Mouse (Mus musculus) forebrain, embryonic 16.5 days (tissue): ENCODE results near the gene Phkg1. TPM values are rescaled to one million over a fixed set of nuclear protein-coding genes. Genes with fewer than 3 reads are reported as not detected.

Experiments used
- ATAC-seq: fragments of 200-750 bp; cut with Nextera tagmentation; 2 replicates; pipeline ENCODE4 v1.8.0; 2017; ENCODE audit warnings: mild to moderate bottlenecking, moderate library complexity
- H3K27ac ChIP-seq: fragments of 300-500 bp; sonication (generic); 2 replicates; pipeline ENCODE4 v1.5.1; 2014; ENCODE audit warnings: low read length, control low read depth
- H3K27me3 ChIP-seq: fragments of 300-500 bp; sonication (generic); replicated peaks from 2 replicates; pipeline ENCODE4 v1.6.1; 2014; ENCODE audit warnings: low read length; ENCODE audit not compliant: control insufficient read depth, insufficient read depth
- H3K36me3 ChIP-seq: fragments of 300-500 bp; sonication (generic); 2 replicates; pipeline ENCODE4 v1.6.1; 2014; ENCODE audit not compliant: control insufficient read depth, insufficient read depth
- H3K4me1 ChIP-seq: fragments of 300-500 bp; sonication (generic); replicated peaks from 2 replicates; pipeline ENCODE4 v1.6.1; 2014; ENCODE audit warnings: low read length; ENCODE audit not compliant: control insufficient read depth, insufficient read depth
- H3K4me2 ChIP-seq: fragments of 300-500 bp; sonication (generic); 2 replicates; pipeline ENCODE4 v1.6.1; 2014; ENCODE audit warnings: mild to moderate bottlenecking, low read length, control low read depth
- H3K4me3 ChIP-seq: fragments of 300-500 bp; sonication (generic); replicated peaks from 2 replicates; pipeline ENCODE4 v1.5.1; 2014; ENCODE audit warnings: mild to moderate bottlenecking, low read length, control low read depth
- H3K9ac ChIP-seq: fragments of 300-500 bp; sonication (generic); replicated peaks from 2 replicates; pipeline ENCODE4 v1.6.1; 2014; ENCODE audit warnings: low read depth, low read length, control low read depth
- H3K9me3 ChIP-seq: fragments of 300-500 bp; sonication (generic); 2 replicates; pipeline ENCODE4 v1.6.1; 2016; ENCODE audit warnings: low read length; ENCODE audit not compliant: control insufficient read depth
- WGBS: fragments of 180-500 bp; shearing (Covaris S2); extraction: QIAGEN DNeasy Blood & Tissue Kit; methylation state at CpG from one replicate; pipeline ENCODE4 v1.1.7; 2014; 5-methylcytosine and 5-hydroxymethylcytosine counted together
- polyA plus RNA-seq: library from polyadenylated mRNA; unstranded; fragments of >200 nt; fragmentation: Nextera tagmentation; extraction: Ambion mirVana; gene quantifications from 2 replicates; pipeline ENCODE4 v1.2.1, GENCODE M21; 2015

Phkg1 gene
- polyA plus RNA-seq, 1 experiment from 2014 or later, result 0.62 TPM

DNA sequence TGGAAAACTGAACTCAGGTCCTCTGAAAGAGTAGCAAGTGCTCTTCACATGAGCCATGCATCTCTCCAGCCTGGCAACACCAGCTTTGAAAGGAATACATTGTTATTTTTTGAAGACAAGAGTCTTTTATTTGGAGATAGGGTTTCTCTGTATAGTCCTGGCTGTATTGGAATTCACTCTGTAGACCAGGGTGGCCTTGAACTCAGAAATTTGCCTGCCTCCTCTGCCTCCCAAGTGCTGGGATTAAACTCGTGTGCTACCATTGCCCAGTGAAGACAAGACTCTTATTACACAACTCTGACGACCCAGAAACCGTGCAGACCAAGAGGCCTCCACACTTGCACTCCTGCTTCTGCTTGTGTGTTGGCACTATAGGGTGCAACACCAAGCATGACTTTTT is 18.5 kb downstream of the Phkg1 start:
- H3K36me3 ChIP-seq, result peaks cover 20% of the 10 kb centered on the region
- H3K4me3 ChIP-seq, result no peak overlapping the region
- H3K27me3 ChIP-seq, result no peaks in the 10 kb centered on the region
- no peak overlapping the region for H3K4me2 ChIP-seq
- no peak overlapping the region for H3K9ac ChIP-seq
- no peak overlapping the region for H3K27ac ChIP-seq
- H3K9me3 ChIP-seq, result no peaks in the 10 kb centered on the region
- no peak for ATAC-seq
- peaks cover 5% of the 10 kb centered on the region for H3K4me1 ChIP-seq
- WGBS, result 72% methylated on average over 3 of the region's 3 CpGs

DNA sequence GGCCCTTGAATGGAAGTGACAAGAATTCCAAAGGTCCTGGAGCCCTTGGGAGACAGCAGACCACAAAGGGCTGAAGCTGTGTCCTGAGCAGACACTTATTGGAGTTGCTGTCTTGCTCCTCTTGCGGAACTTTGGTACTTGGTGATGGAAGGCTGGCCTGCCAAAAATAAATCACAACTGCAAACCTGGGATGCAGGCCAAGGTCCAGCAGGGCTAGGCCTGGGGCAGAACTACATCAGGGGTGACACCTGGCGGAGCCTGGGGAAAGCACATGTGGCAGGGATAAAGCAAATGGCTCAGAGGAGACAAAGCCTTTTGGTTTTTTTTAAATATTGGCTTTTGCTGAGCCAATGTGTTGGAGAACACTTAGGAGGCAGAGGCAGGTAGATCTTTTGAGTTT is 19.4 kb downstream of the Phkg1 start:
- no peak for ATAC-seq
- WGBS, result 59% methylated on average over 2 of the region's 2 CpGs
- no peak overlapping the region for H3K27ac ChIP-seq

DNA sequence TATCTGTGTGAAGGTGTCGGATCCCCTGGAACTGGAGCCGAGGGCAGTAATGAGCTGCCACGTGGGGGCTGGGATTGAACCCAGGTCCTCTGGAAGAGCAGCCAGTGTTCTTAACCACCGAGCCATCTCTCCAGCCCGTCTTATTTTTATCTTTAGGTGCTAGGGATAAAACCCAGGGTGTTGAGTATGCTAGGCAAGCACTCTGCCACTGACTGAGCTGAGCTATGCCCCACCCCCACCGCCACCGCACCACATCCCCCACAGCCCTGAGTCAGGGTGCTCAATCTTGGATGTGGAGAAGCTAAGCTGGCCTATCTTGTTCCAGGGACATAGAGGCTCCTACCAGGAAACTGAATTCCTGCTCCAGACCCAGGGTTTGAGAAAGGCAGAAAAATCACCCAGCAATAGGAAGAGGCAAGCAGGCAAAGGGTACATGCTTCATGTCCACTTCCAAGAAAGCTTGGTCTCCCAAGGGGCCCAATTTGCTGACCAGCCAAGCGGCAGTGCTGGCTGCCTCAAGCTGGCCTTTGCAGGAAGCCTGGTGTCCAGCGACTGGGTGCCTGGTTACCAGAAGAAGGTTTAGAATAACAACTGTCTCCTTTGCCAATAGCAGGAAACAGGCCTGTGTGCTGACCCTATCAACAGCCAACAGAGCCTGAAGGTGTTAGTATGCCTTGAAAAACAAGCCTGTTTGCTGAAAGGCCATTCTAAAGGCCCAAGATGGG is 20.5 kb downstream of the Phkg1 start:
- ATAC-seq, result no peak
- no peaks in the 10 kb centered on the region for H3K4me1 ChIP-seq
- no peak overlapping the region for H3K4me2 ChIP-seq
- H3K36me3 ChIP-seq, result peaks cover 17% of the 10 kb centered on the region
- H3K9ac ChIP-seq, result no peak overlapping the region
- H3K27ac ChIP-seq, result no peak overlapping the region
- no peaks in the 10 kb centered on the region for H3K27me3 ChIP-seq
- no peak overlapping the region for H3K4me3 ChIP-seq
- WGBS, result 84% methylated on average over 9 of the region's 9 CpGs
- H3K9me3 ChIP-seq, result no peaks in the 10 kb centered on the region

More for the DNA sequence above, 19.4 kb downstream of the Phkg1 start:
- Histone ChIP-seq H3K27me3 (no peaks in the 10 kb centered on the region), H3K9me3 (no peaks in the 10 kb centered on the region), H3K4me2 (no peak overlapping the region), H3K36me3 (peaks cover 17% of the 10 kb centered on the region), H3K9ac (no peak overlapping the region), H3K4me1 (no peaks in the 10 kb centered on the region), H3K4me3 (no peak overlapping the region)

DNA sequence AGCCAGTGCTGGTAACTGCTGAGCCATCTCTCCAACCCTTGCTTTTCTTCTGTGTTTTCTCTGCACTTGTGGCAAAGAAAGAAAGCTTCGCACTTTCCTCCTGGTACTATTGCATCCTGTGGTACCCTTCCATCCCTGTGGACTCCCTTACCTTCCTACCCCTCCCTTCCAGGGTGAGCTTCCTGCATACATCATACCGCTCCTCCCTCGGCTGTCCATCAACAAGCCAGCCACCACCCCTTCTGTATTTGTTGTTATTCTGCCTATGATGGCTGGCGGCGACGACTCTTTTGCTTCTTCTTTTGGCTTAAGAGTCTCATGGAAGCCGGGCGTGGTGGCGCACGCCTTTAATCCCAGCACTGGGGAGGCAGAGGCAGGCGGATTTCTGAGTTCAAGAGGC is 23.3 kb downstream of the Phkg1 start:
- Histone ChIP-seq H3K4me3 (no peak overlapping the region), H3K9ac (no peak overlapping the region), H3K36me3 (no peaks in the 10 kb centered on the region), H3K9me3 (no peaks in the 10 kb centered on the region), H3K4me1 (no peaks in the 10 kb centered on the region), H3K4me2 (no peak overlapping the region), H3K27ac (no peak overlapping the region), H3K27me3 (no peaks in the 10 kb centered on the region)
- WGBS, result 85% methylated on average over 11 of the region's 11 CpGs
- ATAC-seq, result no peak

DNA sequence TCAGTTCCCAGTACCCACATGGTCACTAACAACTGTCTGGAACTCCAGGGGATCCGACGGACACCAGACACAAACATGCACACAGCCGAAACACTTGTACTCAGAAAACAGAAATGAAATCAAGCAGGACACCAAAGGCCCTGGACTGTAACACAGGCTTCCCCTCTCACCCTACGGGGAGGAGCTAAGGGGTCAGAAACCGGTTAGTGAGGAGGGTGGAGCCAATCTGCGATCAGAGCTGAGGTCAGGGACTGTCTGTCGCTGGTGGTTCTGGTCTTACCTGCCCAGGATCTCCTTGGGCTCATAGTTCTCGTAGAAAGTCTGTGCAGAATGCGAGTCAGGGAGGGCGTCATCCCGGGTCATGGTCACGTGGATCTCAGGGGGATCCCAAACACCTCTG is 24.4 kb downstream of the Phkg1 start:
- Histone ChIP-seq H3K4me2 (no peak overlapping the region), H3K4me3 (no peak overlapping the region), H3K9ac (no peak overlapping the region), H3K27ac (no peak overlapping the region), H3K9me3 (no peaks in the 10 kb centered on the region), H3K4me1 (no peaks in the 10 kb centered on the region), H3K36me3 (no peaks in the 10 kb centered on the region), H3K27me3 (no peaks in the 10 kb centered on the region)
- no peak for ATAC-seq
- WGBS, result 89% methylated on average over 12 of the region's 12 CpGs

DNA sequence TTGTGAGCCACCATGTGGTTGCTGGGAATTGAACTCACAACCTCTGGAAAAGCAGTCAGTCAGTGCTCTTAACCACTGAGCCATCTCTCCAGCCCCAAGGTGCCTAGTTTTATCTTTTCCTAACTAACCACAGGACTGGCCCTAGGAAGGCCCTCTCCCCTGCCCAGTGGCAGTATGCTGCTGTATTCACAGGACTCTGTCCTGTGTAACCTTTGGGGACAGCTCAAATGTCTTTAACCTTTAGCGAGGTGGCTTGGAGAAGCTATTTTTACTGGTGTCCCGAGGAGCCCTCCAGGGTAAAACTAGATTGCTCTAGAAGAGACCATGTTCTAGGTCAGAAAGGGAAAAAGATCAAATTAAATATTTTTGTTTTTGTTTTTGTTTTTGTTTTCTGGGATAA is 27.1 kb downstream of the Phkg1 start:
- H3K27ac ChIP-seq, result no peak overlapping the region
- no peaks in the 10 kb centered on the region for H3K4me1 ChIP-seq
- WGBS, result 83% methylated on average over 2 of the region's 2 CpGs
- no peak overlapping the region for H3K4me2 ChIP-seq
- H3K9me3 ChIP-seq, result no peaks in the 10 kb centered on the region
- no peak overlapping the region for H3K4me3 ChIP-seq
- no peak overlapping the region for H3K9ac ChIP-seq
- no peaks in the 10 kb centered on the region for H3K27me3 ChIP-seq
- ATAC-seq, result no peak
- no peaks in the 10 kb centered on the region for H3K36me3 ChIP-seq

DNA sequence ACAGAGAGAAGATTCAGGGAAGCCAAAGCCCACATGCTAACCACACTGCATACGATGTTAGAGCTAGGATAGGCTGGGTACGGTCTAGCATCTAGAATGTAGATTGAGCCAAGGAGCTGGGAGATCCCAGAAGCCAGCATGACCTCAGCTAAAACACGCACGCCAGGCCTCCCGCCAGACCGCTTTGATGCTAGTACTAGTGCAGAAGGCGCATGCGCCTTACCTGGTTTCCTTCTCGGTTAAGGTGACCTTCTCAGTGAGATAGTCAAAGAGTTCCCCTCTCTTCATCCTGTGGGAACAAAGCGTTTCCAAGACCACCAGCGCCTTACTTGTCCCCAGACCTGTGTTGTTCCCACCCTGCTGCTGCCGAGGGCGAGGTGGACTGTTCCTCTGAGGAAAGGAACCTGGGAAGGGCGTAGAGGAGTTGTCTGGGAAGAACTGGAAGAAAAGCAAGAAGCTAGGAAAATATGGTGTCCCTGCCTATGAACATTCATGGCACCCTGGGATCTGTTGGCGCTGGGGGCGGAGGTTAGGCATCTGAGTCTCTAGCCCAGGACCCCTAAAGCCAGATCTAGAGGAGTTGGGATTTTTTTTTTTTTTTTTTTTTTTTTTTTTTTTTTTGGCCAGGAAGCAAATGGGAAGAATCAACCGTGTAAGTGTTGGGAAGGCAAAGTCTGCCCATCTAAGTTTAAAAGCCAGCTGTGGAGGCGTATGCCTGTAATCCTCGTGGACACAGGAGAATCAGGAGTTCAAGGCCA is 28.9 kb downstream of the Phkg1 start:
- 92% methylated on average over 19 of the region's 19 CpGs for WGBS

DNA sequence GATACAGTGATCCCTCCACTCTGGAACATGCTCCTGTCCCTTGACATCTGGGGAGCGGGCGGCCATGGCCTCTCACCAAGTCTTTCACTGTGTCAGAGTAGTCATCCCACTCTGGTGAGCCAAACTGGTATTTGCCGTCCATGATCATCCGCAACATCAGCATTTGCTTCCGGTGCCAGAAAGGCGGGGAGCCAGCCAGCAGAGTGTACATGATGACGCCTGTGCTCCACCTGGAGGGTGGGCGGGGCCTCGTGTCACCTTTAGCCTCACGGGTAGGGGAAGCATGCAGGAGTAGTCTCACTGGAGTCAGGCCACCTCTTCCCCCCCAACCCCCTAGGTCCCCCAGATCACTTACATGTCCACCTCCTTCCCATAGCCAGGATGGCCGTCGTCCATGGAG is 32.5 kb downstream of the Phkg1 start:
- WGBS, result 89% methylated on average over 12 of the region's 12 CpGs
- Histone ChIP-seq H3K27ac (no peak overlapping the region), H3K27me3 (no peaks in the 10 kb centered on the region), H3K4me2 (no peak overlapping the region), H3K36me3 (peaks cover 3% of the 10 kb centered on the region; the same call in 1 of the 2 replicates), H3K4me1 (no peaks in the 10 kb centered on the region), H3K4me3 (no peak overlapping the region), H3K9ac (no peak overlapping the region), H3K9me3 (0 out of 2 replicates have a peak, but pooled peaks cover 2% of the 10 kb centered on the region)
- no peak for ATAC-seq

More for the DNA sequence above, 28.9 kb downstream of the Phkg1 start:
- Histone ChIP-seq H3K27me3 (no peaks in the 10 kb centered on the region), H3K36me3 (no peaks in the 10 kb centered on the region), H3K27ac (no peak overlapping the region), H3K9me3 (no peaks in the 10 kb centered on the region), H3K4me2 (no peak overlapping the region), H3K9ac (no peak overlapping the region), H3K4me1 (no peaks in the 10 kb centered on the region), H3K4me3 (no peak overlapping the region)
- no peak for ATAC-seq

DNA sequence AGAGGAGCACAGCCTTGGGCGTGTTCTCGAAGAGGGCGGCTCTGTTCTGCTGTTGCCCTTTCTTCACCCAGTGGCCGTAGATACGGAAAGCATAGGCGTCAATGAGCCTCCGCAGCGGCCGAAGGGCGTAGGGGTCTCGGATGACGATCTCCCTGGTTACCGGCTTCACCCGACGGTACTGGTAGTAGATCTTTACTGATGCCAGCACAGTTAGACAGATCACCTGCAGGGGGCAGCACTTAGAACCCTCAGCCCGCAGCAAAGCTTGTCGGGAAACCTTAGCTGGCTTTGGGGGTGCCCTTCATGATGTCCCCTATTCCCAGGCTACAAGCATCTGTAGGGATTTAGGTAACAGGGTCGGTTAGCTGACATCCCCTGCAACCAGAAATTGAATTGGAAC is 33.9 kb downstream of the Phkg1 start:
- no peaks in the 10 kb centered on the region for H3K27me3 ChIP-seq
- WGBS, result 18% methylated on average over 18 of the region's 18 CpGs
- H3K4me2 ChIP-seq, result no peak overlapping the region
- no peak overlapping the region for H3K4me3 ChIP-seq
- H3K4me1 ChIP-seq, result no peaks in the 10 kb centered on the region
- no peak overlapping the region for H3K27ac ChIP-seq
- peaks cover 3% of the 10 kb centered on the region; the same call in 1 of the 2 replicates for H3K36me3 ChIP-seq
- H3K9me3 ChIP-seq, result 0 out of 2 replicates have a peak, but pooled peaks cover 2% of the 10 kb centered on the region
- ATAC-seq, result no peak
- no peak overlapping the region for H3K9ac ChIP-seq
